Mouse (Mus musculus) lung, adult 18-20 months (tissue): Measurements from ENCODE around the gene Bcar1.
A peak's percentile ranks its signal among the peaks of the same experiment; 100 is the strongest.

Experiments used
- DNase-seq, 2 experiments: peaks; one replicate each; pipeline ENCODE4 v3.0.0; 2022; ENCODE audit warnings: mixed read lengths in 2 of 2

Gene Bcar1

DNA sequence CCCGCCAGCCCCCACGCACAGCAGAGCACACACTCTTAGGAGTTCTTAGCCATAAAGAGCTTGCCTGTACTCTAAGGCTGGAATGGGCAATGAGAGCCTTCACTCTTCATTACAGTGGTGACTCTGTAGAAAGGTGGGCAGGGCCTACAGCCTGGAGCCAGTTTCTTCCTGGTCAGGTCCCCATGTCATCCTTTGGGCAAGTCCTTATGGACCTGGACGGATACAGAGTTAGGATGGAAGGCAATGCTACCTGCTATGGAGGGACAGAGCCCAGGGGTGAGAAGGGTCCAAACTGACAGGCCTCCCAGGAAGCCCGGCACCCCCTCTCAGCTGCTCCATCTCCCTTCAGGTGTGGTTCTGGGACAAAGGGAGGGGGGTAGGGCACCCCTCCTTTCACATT is 7.8 kb downstream of the Bcar1 start:
- no peak for DNase-seq

GRCm38 (mm10) chr8:111735335-111735761 is 8.3 kb downstream of the Bcar1 start:
- peak; percentile 68 to 75 for DNase-seq

DNA sequence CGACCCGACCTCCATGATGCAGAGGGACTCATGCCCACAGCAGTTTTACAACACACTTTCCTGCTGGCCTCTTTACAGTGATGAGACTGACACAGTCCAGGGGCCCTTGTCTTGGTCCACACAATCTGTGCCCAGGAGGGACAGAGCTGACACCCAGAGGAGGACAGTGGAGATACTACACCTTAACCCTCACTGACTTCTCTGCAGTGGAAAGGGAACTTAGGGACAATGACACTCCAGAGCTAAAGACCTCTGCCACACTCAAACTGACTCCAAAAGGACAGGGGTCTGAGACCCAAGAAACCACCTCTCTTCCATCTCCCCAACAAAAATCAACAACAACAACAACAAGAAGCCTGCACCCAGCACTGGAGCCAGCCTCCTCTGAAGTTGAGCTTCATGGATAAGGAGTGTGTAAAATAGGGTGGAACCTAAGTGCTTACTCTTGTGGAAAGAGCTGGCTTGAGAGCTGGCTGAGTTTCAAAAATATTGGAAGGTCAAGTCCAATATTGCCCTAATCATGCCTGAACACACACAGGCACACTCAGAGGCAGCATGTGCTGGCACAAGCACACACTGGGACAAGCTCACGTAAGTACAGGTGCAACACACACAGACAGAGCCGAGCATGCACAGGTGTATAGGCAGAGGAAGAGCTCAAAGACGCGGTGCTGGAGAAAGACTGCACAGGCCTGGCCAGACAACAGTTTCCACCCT is 9.2 kb downstream of the Bcar1 start:
- no peak for DNase-seq

DNA sequence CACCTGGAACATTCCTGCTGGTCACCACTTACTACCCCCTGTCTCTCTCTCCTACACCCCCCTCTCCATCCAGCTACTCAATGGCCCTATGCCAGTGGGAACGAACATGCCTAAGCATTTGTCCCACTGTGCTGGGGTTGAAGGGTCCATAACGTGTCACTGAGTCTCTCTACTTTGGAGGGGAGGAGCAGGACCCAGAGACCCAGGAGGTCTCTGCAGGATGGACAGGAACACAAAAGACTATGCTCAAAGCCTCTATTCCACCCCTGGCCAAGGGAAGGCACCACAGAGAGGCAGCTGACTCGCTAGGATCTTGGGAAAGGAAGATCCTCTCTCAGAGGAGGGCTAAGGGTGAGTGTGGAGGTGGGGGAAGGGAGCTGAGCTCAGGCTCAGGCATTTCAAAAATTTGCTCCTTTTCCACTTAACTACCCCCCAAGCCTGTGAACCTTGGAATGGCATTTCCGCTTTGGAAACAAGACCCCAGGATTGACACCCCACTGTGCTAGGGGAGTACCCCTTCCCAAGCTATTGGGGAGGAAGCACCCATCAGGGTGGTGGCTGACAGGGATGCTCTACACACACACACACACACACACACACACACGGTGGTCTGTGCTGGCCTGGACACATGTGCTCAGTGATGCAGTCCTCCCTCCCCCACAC is 9.9 kb downstream of the Bcar1 start:
- DNase-seq: no peak

DNA sequence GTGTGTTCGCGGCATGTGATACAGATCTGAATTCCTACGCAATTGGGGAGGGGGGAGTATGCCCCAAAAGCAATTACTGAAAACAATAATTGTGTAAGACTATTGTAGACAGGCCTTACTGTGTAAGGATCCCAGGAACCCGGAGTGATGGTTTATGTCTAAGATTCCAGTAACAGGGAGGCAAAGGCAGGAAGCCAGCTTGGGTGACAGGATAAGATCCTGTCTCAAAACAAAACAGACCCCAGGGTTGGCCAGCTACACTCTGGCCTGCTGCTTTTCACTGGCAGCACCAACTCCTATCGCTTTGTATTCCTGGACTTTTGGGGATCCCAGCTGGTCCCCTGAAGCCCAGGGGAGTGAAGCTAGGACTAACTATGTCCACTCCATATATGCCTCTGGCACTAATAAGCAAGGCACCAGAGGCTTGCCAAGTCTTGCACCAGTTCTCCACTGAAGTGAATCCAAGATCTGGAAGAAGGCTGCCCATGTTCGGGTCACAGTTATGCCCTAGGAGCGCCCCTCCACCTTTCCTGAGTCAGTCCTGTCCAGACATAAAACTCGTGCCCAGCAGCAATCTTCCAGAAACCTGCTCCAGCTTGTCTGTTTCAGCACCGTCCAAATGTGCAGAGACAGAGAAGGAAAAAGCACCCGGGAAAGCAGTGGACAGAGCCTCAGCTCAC is 11.1 kb downstream of the Bcar1 start:
- no peak for DNase-seq

DNA sequence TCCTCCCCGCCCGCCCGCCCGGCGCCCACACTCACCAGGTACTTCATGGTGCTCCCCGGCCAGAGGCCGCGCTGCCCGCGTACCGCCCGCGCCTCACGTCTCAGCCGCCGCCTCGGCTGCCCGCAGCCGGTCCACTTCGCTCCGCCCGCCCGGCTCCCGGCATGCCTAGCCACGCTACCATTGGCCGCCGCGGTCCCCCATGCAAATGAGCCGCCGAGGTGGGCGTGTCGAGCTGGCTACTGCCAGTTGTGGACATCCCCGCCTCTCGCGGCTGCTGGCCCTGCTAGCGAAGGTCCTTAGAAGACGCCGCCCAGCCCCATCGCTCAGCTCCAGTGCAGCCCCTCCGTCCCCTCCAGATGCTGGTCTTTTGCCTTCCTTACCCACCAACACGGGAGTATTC is 11.6 kb downstream of the Bcar1 start:
- peak; percentile 97 to 99 for DNase-seq

- DNase-seq: peak; percentile 67 to 76
Observed at GRCm38 (mm10) chr8:111731231-111731977, 12.2 kb downstream of the Bcar1 start.

GRCm38 (mm10) chr8:111729233-111730170 is 14.1 kb downstream of the Bcar1 start:
- peak in 1 of 2 experiments; percentile 13 for DNase-seq

DNA sequence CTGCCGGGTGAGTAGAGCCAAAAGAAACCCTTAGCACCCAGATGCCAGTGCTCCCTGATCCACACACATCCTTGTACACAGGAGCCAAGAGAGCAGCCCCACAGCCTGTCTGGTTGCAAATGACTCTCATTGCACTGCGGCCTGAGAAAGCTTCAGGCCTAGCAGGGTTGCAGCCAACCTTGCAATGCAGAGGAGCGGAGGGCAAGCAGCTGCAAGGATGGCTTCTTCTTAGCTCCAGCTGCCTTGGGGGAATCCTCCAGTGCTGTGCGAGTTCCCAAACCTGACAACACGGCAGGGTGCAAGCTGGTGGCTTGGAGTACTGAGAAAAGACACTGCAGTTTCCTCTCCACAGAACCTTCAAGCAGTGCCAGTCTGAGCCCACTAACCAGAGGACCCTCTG is 15.1 kb downstream of the Bcar1 start:
- no peak for DNase-seq

GRCm38 (mm10) chr8:111727553-111727952 is 16.1 kb downstream of the Bcar1 start:
- no peak for DNase-seq

GRCm38 (mm10) chr8:111726102-111726900 is 17.3 kb downstream of the Bcar1 start:
- peak; percentile 86 to 92 for DNase-seq

- DNase-seq: no peak
Observed at GRCm38 (mm10) chr8:111725341-111725740, 18.3 kb downstream of the Bcar1 start.

DNA sequence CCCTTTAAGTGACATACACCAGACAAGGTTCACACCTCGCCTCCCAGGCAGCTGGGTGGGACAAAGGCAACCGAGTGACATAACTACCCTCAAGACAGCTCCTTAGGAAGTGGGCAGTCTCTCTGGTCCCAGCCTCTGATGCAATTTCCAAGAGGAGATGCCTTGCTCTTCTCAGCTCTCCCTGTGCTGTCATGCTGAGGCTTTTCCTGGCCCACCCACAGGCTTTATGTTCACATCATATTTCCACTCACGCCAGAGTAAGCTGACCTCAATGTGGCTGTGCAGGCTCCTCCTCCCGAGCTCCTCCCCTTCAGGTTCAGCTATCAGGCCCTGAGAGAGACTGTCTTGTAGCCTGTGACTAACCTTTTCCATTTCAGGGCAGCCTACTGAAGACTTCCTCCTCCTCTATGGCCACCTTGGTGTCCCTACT is 23.5 kb downstream of the Bcar1 start:
- no peak for DNase-seq

DNA sequence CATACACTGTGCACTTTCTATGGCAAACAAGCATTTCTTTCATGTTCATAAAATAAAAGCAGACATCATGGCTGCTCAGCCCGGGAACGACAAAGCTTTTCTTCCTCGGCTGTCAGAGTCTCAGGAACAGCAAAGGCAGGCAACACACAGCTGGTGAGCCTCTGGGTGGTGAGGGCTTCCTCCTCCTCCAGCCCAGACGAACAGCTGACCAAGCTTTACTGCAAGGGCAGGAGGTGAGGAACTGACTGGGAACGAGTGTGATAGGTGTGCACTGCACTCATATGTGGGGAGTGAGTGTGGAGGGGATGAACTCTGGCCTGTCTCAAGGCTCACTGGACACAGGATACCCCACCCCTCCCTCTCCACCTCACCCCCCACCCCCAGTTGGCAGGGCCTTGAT is 24.7 kb downstream of the Bcar1 start:
- no peak for DNase-seq

- DNase-seq: peak in 1 of 2 experiments; percentile 57
Observed at GRCm38 (mm10) chr8:111717866-111718265, 25.7 kb downstream of the Bcar1 start.

DNA sequence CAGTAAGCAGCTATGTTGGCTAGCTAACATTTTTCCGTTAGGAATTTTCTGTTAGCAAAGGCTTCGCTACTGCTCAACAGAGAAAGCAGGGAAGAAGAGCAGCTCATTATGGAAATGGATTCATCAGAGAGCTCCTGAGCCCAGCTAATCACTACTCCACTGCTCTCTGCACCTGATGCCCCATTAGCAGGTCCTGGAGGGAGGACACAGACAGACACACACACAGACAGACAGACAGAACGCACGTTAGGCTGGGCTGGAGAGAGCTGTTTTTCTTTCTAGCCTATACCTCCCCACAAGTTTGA is 26.2 kb downstream of the Bcar1 start:
- no peak for DNase-seq

- DNase-seq: no peak
Observed at GRCm38 (mm10) chr8:111716603-111717487, 26.8 kb downstream of the Bcar1 start.

DNA sequence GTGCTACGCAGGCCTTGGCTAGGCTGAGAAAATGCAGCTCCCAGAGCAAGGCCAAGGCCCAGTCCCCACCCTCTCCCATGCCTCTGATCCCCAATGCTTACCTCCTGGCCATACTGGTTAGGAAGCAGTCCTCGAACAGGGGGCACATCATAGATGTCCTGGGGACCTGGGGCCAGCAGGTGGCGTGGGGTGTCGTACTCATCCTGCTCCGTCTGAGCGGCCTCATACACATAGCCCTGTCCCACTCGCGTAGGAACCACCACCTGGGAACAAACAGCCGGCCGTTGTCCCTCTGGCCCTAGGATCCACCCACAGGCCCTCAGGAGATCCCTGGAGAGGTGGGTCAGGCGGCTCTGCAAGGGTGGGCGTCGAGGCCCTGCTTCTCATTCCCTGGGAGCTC is 28.1 kb downstream of the Bcar1 start:
- DNase-seq: no peak

GRCm38 (mm10) chr8:111714295-111714694 is 29.3 kb downstream of the Bcar1 start:
- no peak for DNase-seq

DNA sequence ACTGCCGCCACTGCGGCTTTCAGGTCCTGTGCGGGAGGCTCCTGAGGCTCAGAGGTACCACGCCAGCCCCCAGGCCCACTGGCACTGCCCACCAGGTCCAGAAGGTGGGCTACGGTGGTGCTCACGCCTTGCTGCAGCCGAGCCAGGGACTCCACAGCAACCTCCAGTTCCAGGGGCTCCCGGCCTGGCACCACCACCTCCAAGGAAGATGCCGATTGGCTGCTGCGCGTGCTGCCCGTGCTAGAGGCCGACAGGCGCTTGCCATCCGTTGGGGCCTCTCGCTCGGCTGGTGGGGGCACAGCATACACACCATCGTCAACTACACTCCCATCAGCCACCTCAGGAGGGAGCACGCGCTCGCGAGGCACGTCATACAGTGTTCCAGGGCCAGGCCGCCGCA is 29.8 kb downstream of the Bcar1 start:
- DNase-seq: no peak
